Comparison of ENCODE assay signal across 9 mouse cellular contexts in the genomic region with DNA sequence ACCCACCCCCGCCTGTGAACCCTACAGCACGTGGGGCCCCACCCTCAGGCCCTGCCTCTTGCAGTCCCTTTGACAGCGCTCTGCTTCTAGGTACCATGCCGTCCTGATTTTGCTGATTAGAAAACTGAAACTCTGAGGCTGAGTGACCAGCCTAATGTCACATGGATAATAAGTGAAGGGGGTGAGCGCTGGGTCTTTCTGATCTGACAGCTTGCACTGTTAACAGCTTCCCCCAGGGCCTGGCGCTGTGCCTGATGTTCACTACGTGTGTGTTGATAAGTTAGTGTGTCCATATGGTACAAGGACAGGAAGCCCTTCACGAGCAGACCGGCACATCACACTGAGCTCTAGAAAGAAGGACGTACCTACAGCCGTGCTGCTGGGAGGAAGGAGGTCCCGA.
A peak's percentile ranks its signal among the peaks of the same experiment; 100 is the strongest.
DNase-seq lines count a peak whose midpoint lies in the region; ATAC-seq and TF ChIP-seq lines count a peak whose summit lies in the region.
"Had no signal": no experiment of that assay in that cellular context is flagged by ENCODE, and none has a peak within 500 bp of the region (broad histone marks: within the 10 kb centered on the region; RNA-seq: fewer than 3 reads in every experiment).

No protein-coding gene starts in this region.

- DNase-seq in heart, postnatal 36 days, result no peak
- peak; percentile 91 to 94 for DNase-seq in cerebellum, postnatal 10 days
- DNase-seq in liver, postnatal 0 days, result peak; percentile 34
- no peak for DNase-seq in natural killer cell, adult 2 months (ENCODE audit: low spot score in 2 of 2)
- DNase-seq in gastrocnemius, postnatal 25 days, result no peak

- H3K27me3 ChIP-seq in heart, embryonic 16.5 days (ENCODE audit: control insufficient read depth, insufficient read depth, low read length), result no peaks in the 10 kb centered on the region
- no peaks in the 10 kb centered on the region for H3K27me3 ChIP-seq in midbrain, embryonic 16.5 days (ENCODE audit: control insufficient read depth, insufficient read depth, low read depth, low read length)
- H3K27me3 ChIP-seq in midbrain, embryonic 15.5 days (replicated peaks), result no peaks in the 10 kb centered on the region
- H3K27me3 ChIP-seq in liver, postnatal 0 days (ENCODE audit: insufficient read depth, low read length), result no peaks in the 10 kb centered on the region

- peak; percentile 92 for ATAC-seq in heart, embryonic 16.5 days (replicated peaks; ENCODE audit: extremely low read depth, insufficient read depth, low FRiP score)
- peak; percentile 17; the same call in 1 of the 2 replicates for ATAC-seq in midbrain, embryonic 16.5 days
- no peak for ATAC-seq in midbrain, embryonic 15.5 days (replicated peaks)
- peak; percentile 17; the same call in 1 of the 2 replicates for ATAC-seq in liver, postnatal 0 days

- peak overlapping the region; percentile 35 for H3K4me3 ChIP-seq in heart, embryonic 16.5 days (ENCODE audit: low read length)
- H3K4me3 ChIP-seq in midbrain, embryonic 16.5 days (ENCODE audit: low read depth, low read length), result no peak overlapping the region
- no peak overlapping the region for H3K4me3 ChIP-seq in midbrain, embryonic 15.5 days
- no peak overlapping the region for H3K4me3 ChIP-seq in liver, postnatal 0 days (ENCODE audit: low read depth, low read length)

- peak overlapping the region; percentile 59 for H3K4me2 ChIP-seq in heart, embryonic 16.5 days (ENCODE audit: low read depth, low read length)
- no peak overlapping the region for H3K4me2 ChIP-seq in midbrain, embryonic 16.5 days (ENCODE audit: low read length)
- no peak overlapping the region for H3K4me2 ChIP-seq in midbrain, embryonic 15.5 days
- 0 out of 2 replicates have a peak overlapping the region, but pooled peaks have one; percentile 6 for H3K4me2 ChIP-seq in liver, postnatal 0 days (ENCODE audit: low read depth, low read length)

- TF ChIP-seq CTCF in liver, postnatal 0 days (IDR thresholded peaks at IDR 0.05; ENCODE audit: low read depth), result no peak

- peak overlapping the region; percentile 63 for H3K9ac ChIP-seq in heart, embryonic 16.5 days (ENCODE audit: low read length)
- H3K9ac ChIP-seq in midbrain, embryonic 16.5 days (ENCODE audit: low read depth, low read length), result no peak overlapping the region
- H3K9ac ChIP-seq in midbrain, embryonic 15.5 days, result no peak overlapping the region
- no peak overlapping the region for H3K9ac ChIP-seq in liver, postnatal 0 days (replicated peaks)

- H3K4me1 ChIP-seq in heart, embryonic 16.5 days (ENCODE audit: control insufficient read depth, insufficient read depth, low read length), result peaks cover 34% of the 10 kb centered on the region
- peaks cover 14% of the 10 kb centered on the region for H3K4me1 ChIP-seq in midbrain, embryonic 16.5 days (ENCODE audit: control insufficient read depth, insufficient read depth, low read length)
- peaks cover 18% of the 10 kb centered on the region for H3K4me1 ChIP-seq in midbrain, embryonic 15.5 days
- no peaks in the 10 kb centered on the region for H3K4me1 ChIP-seq in liver, postnatal 0 days (ENCODE audit: insufficient read depth)

- 13% methylated on average over 12 of the region's 12 CpGs for WGBS in heart, embryonic 16.5 days
- 63% methylated on average over 12 of the region's 12 CpGs for WGBS in midbrain, embryonic 16.5 days
- WGBS in midbrain, embryonic 15.5 days, result 55% methylated on average over 12 of the region's 12 CpGs
- 42% methylated on average over 12 of the region's 12 CpGs for WGBS in liver, postnatal 0 days (ENCODE audit: insufficient replicate concordance)

- no peak for TF ChIP-seq EP300 in liver, postnatal 0 days (IDR thresholded peaks at IDR 0.05; ENCODE audit: low read depth)

- peak overlapping the region; percentile 86 for H3K27ac ChIP-seq in heart, embryonic 16.5 days (ENCODE audit: low read length)
- no peak overlapping the region for H3K27ac ChIP-seq in midbrain, embryonic 16.5 days (ENCODE audit: low read length)
- no peak overlapping the region for H3K27ac ChIP-seq in midbrain, embryonic 15.5 days
- no peak overlapping the region for H3K27ac ChIP-seq in liver, postnatal 0 days (ENCODE audit: low read depth)

- no peaks in the 10 kb centered on the region for H3K9me3 ChIP-seq in heart, embryonic 16.5 days (replicated peaks; ENCODE audit: control insufficient read depth, low read length)
- H3K9me3 ChIP-seq in midbrain, embryonic 16.5 days (replicated peaks; ENCODE audit: control insufficient read depth, low read length, poor library complexity, severe bottlenecking), result no peaks in the 10 kb centered on the region
- H3K9me3 ChIP-seq in midbrain, embryonic 15.5 days, result no peaks in the 10 kb centered on the region
- H3K9me3 ChIP-seq in liver, postnatal 0 days (ENCODE audit: low read length), result no peaks in the 10 kb centered on the region

- intact Hi-C loops in heart, postnatal 36 days (cut with DNase I), result no loop called here

- no peaks in the 10 kb centered on the region for H3K36me3 ChIP-seq in heart, embryonic 16.5 days (ENCODE audit: control insufficient read depth, insufficient read depth)
- H3K36me3 ChIP-seq in midbrain, embryonic 16.5 days (ENCODE audit: control insufficient read depth, insufficient read depth, low read length), result no peaks in the 10 kb centered on the region
- H3K36me3 ChIP-seq in midbrain, embryonic 15.5 days (replicated peaks), result no peaks in the 10 kb centered on the region
- no peaks in the 10 kb centered on the region for H3K36me3 ChIP-seq in liver, postnatal 0 days (replicated peaks; ENCODE audit: insufficient read depth, low read length)
- H3K36me3 ChIP-seq: G1E had no signal

Comparison
In these comparisons a context has a peak if more than half of its experiments do, and no peak if none do; other contexts are left out.
1. H3K4me2 ChIP-seq: peak in heart, embryonic 16.5 days (single experiment) and liver, postnatal 0 days (single experiment); none in midbrain, embryonic 16.5 days (single experiment) and midbrain, embryonic 15.5 days (single experiment).
2. DNase-seq: peak in cerebellum, postnatal 10 days (2 of 2) and liver, postnatal 0 days (single experiment); none in heart, postnatal 36 days (0 of 2), natural killer cell, adult 2 months (0 of 2) and gastrocnemius, postnatal 25 days (single experiment).